Mouse (Mus musculus) T-helper 17 cell (primary cell): Measurements from ENCODE around the gene Mylpf.

Source experiments
- in situ Hi-C, 2 experiments: fragments of 300-600 bp; cut with MboI, MseI; formaldehyde crosslinking; loops; 1 replicate in 1 of 2; 2 replicates in 1 of 2; pipeline ENCODE4 v1.15.1; 2025; ENCODE audit warnings: high pct_unique_total_duplicates in 2 of 2

Mylpf gene

GRCm38 (mm10) chr7:127195544-127196295 lies 13.0 kb upstream of the Mylpf start, which contains the start of gene Cd2bp2:
Cd2bp2 (minus strand) TSS chr7:127196050.
- in situ Hi-C loops: loop anchor here in 1 of 2 experiments (5.0 to 10.0 kb wide), 2 partner anchors 173 to 721 kb away; partner anchors contain the start of genes Gm42742, Prrt2 and Sh2b1

DNA sequence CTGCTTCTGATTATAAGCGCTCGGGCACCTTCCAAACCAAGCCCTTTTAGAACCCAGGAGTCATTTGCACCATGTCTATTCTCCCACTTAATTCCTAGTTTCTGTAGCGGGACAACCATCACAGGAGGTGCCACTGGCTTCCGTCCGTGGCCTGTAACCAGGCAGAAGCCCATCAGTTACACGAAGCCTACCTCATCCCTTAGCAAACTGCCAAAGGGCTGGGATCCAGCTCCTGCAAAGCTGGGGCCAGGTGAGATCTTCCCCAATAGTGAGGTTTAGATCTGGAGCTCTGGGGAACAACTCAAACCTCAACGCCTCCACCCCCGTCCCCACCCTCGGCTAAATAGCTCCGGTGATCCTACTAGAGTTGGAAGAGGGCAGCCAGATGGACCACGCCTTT lies 12.2 kb upstream of the Mylpf start:
- in situ Hi-C loops: loop anchor here in 1 of 2 experiments (5.0 to 10.0 kb wide), 2 partner anchors 174 to 722 kb away; partner anchors contain the start of genes Gm42742, Prrt2 and Sh2b1

DNA sequence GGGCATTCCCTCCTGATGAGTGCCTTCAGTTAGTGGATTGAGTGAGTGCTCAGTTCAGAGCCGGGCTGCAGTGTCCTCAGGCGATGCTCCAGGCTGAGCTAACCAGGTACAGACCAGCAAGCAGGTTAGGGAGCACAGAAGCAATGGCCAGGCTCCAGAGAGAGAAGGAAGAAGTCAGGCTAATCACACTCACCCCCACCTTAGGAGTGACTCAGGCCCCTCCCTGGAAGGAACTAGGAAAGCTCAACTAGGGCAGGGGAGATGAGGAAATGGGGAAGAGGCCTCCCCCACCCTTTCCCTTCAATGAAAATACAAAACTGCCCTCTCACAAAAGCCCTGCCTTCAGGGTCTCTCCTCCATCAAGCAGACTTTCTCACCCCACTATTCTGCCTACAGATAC lies 2.1 kb upstream of the Mylpf start:
- in situ Hi-C loops: no loop called here

DNA sequence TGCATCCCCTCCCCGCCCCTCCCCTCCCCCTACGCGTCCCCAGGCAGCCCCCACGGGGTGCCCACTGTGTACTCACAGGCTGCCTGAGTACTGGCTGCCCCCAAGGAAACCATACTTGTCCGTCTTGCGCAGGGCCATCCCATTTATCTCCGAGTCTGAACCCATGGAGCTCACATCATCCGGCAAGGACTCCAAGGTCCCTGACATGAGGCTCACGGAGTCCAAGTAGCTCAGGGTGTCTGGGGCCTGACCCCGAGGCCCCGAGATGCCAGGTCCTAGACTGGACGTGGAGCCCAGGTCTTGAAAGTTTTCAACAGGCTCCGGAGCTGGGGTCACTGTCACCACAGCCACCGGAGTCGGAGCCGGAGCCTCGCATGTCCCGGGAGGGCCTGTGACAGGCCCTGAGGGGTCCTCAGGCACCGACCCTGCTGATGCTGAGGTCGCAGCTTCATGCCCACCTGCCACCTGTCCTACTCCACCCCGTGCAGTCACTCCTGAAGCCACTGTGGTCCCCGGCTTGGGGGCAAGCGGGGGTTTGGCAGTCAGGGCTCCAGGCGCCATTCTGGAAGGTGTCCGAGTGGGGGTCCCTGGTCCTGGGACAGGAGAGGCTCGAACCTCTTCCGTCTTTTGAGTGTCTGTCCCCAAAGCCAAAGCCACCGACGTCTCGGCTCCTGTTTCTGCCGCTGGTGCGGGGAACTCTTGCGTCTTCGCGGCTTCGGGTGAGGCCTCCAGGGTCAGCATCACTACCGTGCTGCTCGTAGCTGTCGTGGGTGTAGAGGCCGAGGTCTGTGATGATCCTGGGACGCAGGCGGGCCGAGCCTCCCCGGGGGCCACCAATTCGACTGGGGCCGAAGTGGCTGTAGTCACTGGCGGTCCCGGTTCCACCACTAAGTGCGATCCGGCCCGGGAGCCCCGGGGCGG lies 1.1 kb upstream of the Mylpf start:
- in situ Hi-C loops: no loop called here

- in situ Hi-C loops: no loop called here
Measured at GRCm38 (mm10) chr7:127208295-127208552, 466 bp upstream of the Mylpf start, which contains the start of gene Tbc1d10b. Tbc1d10b (minus strand) TSS chr7:127208468.

DNA sequence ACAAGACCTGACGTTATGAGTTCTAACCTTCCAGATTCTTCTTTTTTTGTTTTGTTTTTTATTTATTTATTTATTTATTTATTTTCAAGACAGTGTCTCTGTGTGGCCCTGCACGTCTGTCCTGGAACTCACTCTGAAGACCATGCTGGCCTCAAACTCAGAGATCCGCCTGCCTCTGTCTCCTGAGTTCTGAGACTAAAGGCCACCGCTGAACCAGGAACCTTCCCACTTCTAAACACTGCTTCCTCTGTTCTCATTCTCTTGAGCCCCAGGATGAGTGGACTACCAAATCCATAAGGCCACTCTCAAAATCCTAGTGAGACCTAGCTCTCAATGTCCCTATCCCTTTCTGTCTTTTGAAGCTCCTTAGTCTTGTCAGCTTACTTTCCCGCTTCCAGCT lies 1.2 kb downstream of the Mylpf start:
- in situ Hi-C loops: loop anchor here in 1 of 2 experiments (10.0 kb wide), 3 partner anchors 415 to 1725 kb away; partner anchors contain the start of genes Atxn2l, Fam57b and Ppp4c

DNA sequence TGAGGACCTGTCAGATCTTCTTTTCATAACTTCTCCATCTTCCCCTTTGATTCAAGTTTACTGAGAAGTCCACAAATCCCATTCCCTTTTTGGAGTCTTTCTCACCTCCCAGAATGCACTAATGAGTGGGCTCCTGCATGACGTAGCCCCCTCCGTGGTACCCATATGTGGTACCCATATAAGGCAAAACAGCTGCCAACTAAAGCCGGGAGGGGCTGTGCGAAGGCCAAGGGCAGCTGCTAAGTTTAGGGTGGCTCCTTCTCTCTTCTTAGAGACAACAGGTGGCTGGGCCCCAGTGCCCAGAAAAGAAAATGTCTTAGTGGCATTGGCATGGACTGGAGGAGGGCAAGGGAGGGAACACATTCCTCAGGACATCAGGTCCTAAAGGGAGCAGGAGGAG lies 1.6 kb downstream of the Mylpf start:
- in situ Hi-C loops: loop anchor here in 1 of 2 experiments (10.0 kb wide), 3 partner anchors 415 to 1725 kb away; partner anchors contain the start of genes Atxn2l, Fam57b and Ppp4c

- in situ Hi-C loops: loop anchor here in 1 of 2 experiments (10.0 kb wide), 3 partner anchors 416 to 1726 kb away; partner anchors contain the start of genes Atxn2l, Fam57b and Ppp4c
Measured at GRCm38 (mm10) chr7:127211014-127211745, 2.5 kb downstream of the Mylpf start.

DNA sequence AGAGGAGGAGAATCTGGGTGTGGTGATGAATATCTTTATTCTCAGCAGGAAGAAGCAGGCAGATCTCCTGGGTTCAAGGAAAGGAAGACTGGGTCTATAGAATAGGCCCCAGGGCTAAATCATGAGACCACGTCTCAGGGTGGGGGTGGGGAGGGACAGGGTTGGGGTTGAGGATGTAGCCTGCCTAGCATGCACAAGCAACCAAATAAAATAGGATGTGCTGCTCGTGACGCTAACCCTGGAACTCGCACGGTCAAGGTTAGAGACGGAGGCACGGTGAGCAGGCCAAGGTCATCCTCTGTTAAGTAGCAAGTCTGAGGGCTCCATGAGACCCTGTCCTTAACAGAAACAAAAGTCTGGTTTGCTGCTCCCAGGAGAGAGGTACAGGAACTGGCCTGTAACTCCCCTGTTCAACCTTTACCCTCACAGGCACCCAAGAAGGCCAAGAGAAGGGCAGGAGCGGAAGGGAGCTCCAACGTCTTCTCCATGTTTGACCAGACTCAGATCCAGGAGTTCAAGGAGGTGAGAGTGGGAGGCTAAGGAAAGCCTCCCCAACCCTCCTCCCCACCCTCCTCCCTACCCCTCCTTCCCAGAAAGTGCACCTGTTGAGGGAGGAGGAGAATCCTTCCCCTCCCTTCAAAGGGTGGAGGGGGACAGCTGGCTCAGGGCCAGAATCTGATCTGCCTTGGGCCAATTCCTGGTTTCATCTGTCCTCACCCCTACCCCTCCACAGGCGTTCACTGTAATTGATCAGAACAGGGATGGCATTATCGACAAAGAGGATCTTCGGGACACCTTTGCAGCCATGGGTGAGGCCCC lies 4.0 kb downstream of the Mylpf start:
- in situ Hi-C loops: loop anchor here in 1 of 2 experiments (10.0 kb wide), 3 partner anchors 418 to 1728 kb away; partner anchors contain the start of genes Atxn2l, Fam57b and Ppp4c

DNA sequence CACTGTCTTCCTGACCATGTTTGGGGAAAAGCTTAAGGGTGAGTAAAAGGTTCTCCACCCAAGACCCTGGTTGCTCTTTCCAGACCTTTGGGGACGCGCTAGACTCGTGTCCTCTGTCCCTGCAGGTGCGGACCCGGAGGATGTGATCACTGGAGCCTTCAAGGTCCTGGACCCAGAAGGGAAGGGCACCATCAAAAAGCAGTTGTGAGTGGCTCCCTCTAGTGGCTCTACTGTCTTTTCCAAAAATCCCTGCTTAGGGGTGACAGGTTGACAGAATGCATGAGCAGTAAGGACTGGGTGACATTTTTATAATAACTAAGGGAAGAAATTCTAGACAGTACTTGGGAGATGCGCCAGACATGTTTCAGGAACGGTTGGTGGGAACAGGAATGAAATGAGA lies 4.8 kb downstream of the Mylpf start:
- in situ Hi-C loops: loop anchor here in 1 of 2 experiments (10.0 kb wide), 3 partner anchors 419 to 1729 kb away; partner anchors contain the start of genes Atxn2l, Fam57b and Ppp4c

- in situ Hi-C loops: loop anchor here in 1 of 2 experiments (10.0 kb wide), 3 partner anchors 419 to 1729 kb away; partner anchors contain the start of genes Atxn2l, Fam57b and Ppp4c
Measured at GRCm38 (mm10) chr7:127213930-127214329, 5.2 kb downstream of the Mylpf start.

GRCm38 (mm10) chr7:127214521-127214920 lies 5.8 kb downstream of the Mylpf start:
- in situ Hi-C loops: loop anchor here in 1 of 2 experiments (10.0 kb wide), 3 partner anchors 420 to 1730 kb away; partner anchors contain the start of genes Atxn2l, Fam57b and Ppp4c

DNA sequence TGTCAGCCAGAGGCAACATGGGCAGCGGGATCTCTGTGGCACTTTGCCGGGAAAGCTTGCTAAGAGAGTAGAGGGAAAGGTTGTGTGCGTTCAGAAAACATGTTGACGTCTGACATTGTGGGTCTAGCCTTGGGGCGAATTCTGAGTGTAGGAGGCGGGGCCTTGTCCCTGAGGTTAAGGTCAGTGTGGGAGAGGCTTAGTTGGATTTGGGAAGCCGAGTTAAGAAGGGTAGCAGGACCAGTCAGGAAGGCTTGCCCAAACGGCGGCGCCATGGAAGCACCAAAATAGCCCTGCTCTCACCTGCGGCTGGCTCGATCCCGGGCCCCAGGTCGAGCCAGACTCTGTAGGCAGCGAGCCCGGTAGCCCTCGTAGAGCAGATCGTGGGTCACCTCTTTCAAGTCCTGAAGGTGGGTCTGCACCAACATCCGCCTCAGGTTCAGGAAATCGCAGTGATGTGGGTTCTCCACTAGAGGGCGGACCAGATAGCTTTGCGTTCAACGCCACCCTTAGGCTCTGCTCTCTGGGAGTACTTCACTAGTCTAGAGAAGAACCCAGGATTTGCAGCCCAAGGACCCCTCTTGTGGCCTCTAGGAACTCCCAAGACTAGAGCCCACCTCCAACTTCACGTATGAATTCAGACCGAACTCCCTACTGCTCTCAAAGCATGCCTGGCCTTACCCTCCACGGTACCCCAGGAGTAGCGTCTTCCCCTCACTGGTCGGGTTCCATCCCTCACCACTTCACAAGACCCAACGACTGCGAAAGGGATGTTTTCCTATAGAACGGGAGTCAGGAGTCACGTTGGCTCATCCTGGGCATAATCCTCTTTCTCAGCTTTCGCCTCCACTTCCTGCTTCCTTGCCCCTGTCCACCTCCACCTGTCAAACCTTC lies 6.5 kb downstream of the Mylpf start:
- in situ Hi-C loops: loop anchor here in 1 of 2 experiments (10.0 kb wide), 3 partner anchors 420 to 1730 kb away; partner anchors contain the start of genes Atxn2l, Fam57b and Ppp4c

DNA sequence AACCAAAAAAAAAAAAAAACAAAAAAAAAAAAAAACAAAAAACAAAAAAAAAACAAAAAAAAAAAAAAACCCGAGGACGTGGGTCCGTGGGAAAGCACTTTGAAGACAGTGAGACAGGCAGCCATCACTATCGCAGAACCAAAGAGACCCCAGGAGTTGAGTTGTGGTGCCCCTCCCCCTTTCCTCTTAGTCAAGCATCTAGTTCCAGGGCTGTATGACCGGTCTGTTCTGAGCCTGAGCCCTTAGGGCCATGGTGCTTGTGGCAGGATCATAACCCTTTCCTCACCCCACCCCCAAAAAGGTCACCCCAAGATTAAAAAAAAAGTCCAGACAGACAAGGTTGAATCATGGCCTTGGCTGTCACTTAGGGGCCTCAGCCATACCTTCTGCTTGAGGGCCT lies 7.6 kb downstream of the Mylpf start:
- in situ Hi-C loops: loop anchor here in 1 of 2 experiments (10.0 kb wide), 3 partner anchors 422 to 1732 kb away; partner anchors contain the start of genes Atxn2l, Fam57b and Ppp4c

GRCm38 (mm10) chr7:127217475-127217874 lies 8.8 kb downstream of the Mylpf start:
- in situ Hi-C loops: loop anchor here in 1 of 2 experiments (10.0 kb wide), 3 partner anchors 423 to 1733 kb away; partner anchors contain the start of genes Atxn2l, Fam57b and Ppp4c

GRCm38 (mm10) chr7:127217901-127218642 lies 9.4 kb downstream of the Mylpf start:
- in situ Hi-C loops: loop anchor here in 1 of 2 experiments (10.0 kb wide), 3 partner anchors 423 to 1733 kb away; partner anchors contain the start of genes Atxn2l, Fam57b and Ppp4c

- in situ Hi-C loops: loop anchor here in 1 of 2 experiments (10.0 kb wide), 3 partner anchors 424 to 1734 kb away; partner anchors contain the start of genes Atxn2l, Fam57b and Ppp4c
Measured at GRCm38 (mm10) chr7:127218670-127219069, 10.0 kb downstream of the Mylpf start.
